Mouse (Mus musculus) myocyte (in vitro differentiated cells): Measurements from ENCODE around the gene Eml2. TPM values are rescaled to one million over a fixed set of nuclear protein-coding genes. Genes with fewer than 3 reads are reported as not detected.
"Not testable (repeated sequence)": the region's sequence is repeated elsewhere in the genome, so short reads cannot be mapped to it uniquely, and the experiment has no call there.

Experiments used
- H3K27me3 ChIP-seq: one replicate; pipeline ENCODE4 v1.6.1; 2011; ENCODE audit not compliant: control insufficient read depth, insufficient read depth, insufficient read length
- H3K36me3 ChIP-seq: one replicate; pipeline ENCODE4 v1.6.1; 2011; ENCODE audit not compliant: control insufficient read depth, insufficient read depth
- H3K4me2 ChIP-seq: one replicate; pipeline ENCODE4 v1.6.1; 2011; ENCODE audit warnings: low read depth, control low read depth
- H3K4me3 ChIP-seq: one replicate; pipeline ENCODE4 v1.5.1; 2011; ENCODE audit warnings: mild to moderate bottlenecking, control low read depth, moderate library complexity
- H3K79me2 ChIP-seq: one replicate; pipeline ENCODE4 v1.6.1; 2011; ENCODE audit not compliant: control insufficient read depth, insufficient read depth
- H3ac ChIP-seq: one replicate; pipeline ENCODE4 v1.6.1; 2011; ENCODE audit not compliant: control insufficient read depth, insufficient read length
- CEBPB ChIP-seq: IDR thresholded peaks from 2 replicates; pipeline ENCODE4 v1.6.1; 2011; ENCODE audit warnings: mild to moderate bottlenecking, moderate library complexity; ENCODE audit not compliant: poor library complexity, insufficient read depth, severe bottlenecking
- E2F4 ChIP-seq: IDR thresholded peaks from one replicate; pipeline ENCODE4 v1.6.1; 2011; ENCODE audit warnings: mild to moderate bottlenecking, control low read depth, moderate library complexity; ENCODE audit not compliant: insufficient read depth
- MAX ChIP-seq: IDR thresholded peaks from one replicate; pipeline ENCODE4 v1.6.1; 2011; ENCODE audit warnings: low read depth, mild to moderate bottlenecking, control low read depth
- MYOD1 ChIP-seq, 3 experiments: IDR thresholded peaks; one replicate each; pipeline ENCODE4 v1.6.1; 2011; ENCODE audit warnings: control low read depth in 2 of 3, low read depth in 2 of 3, mild to moderate bottlenecking in 2 of 3, moderate library complexity in 1 of 3; ENCODE audit not compliant: insufficient read length in 2 of 3, control insufficient read depth in 1 of 3
- MYOG ChIP-seq, 3 experiments: IDR thresholded peaks; one replicate each; pipeline ENCODE4 v1.6.1; 2011; ENCODE audit warnings: control low read depth in 2 of 3, low read depth in 2 of 3, mild to moderate bottlenecking in 2 of 3; ENCODE audit not compliant: insufficient read length in 2 of 3, control insufficient read depth in 1 of 3, insufficient read depth in 1 of 3
- POLR2A ChIP-seq: IDR thresholded peaks from one replicate; pipeline ENCODE4 v1.6.1; 2011; ENCODE audit warnings: low read depth, mild to moderate bottlenecking, control low read depth, moderate library complexity; ENCODE audit not compliant: insufficient read length
- POLR2AphosphoS2 ChIP-seq: IDR thresholded peaks from one replicate; pipeline ENCODE4 v1.6.1; 2011; ENCODE audit warnings: low read depth, control low read depth; ENCODE audit not compliant: insufficient read length
- REST ChIP-seq: IDR thresholded peaks from one replicate; pipeline ENCODE4 v1.6.1; 2011; ENCODE audit warnings: mild to moderate bottlenecking, control low read depth, moderate library complexity; ENCODE audit not compliant: insufficient read depth, insufficient read length
- SRF ChIP-seq: IDR thresholded peaks from one replicate; pipeline ENCODE4 v1.6.1; 2011; ENCODE audit warnings: low read depth; ENCODE audit not compliant: control insufficient read depth, insufficient read length
- TCF12 ChIP-seq: IDR thresholded peaks from one replicate; pipeline ENCODE4 v1.6.1; 2011; ENCODE audit warnings: mild to moderate bottlenecking, control low read depth; ENCODE audit not compliant: poor library complexity, insufficient read depth, severe bottlenecking
- TCF3 ChIP-seq: IDR thresholded peaks from one replicate; pipeline ENCODE4 v1.6.1; 2011; ENCODE audit warnings: low read depth, control low read depth; ENCODE audit not compliant: insufficient read length
- USF1 ChIP-seq: IDR thresholded peaks from one replicate; pipeline ENCODE4 v1.6.1; 2011; ENCODE audit warnings: low read depth, mild to moderate bottlenecking, control low read depth, moderate library complexity
- polyA plus RNA-seq: library from polyadenylated mRNA; unstranded; fragments of >200 nt; fragmentation: generic; extraction: Trizol; gene quantifications from one replicate; pipeline ENCODE4 v1.2.1, GENCODE M21; 2012; ENCODE audit warnings: missing spikeins

Eml2 gene
- polyA plus RNA-seq, 1 experiment, result 47.7 TPM

DNA sequence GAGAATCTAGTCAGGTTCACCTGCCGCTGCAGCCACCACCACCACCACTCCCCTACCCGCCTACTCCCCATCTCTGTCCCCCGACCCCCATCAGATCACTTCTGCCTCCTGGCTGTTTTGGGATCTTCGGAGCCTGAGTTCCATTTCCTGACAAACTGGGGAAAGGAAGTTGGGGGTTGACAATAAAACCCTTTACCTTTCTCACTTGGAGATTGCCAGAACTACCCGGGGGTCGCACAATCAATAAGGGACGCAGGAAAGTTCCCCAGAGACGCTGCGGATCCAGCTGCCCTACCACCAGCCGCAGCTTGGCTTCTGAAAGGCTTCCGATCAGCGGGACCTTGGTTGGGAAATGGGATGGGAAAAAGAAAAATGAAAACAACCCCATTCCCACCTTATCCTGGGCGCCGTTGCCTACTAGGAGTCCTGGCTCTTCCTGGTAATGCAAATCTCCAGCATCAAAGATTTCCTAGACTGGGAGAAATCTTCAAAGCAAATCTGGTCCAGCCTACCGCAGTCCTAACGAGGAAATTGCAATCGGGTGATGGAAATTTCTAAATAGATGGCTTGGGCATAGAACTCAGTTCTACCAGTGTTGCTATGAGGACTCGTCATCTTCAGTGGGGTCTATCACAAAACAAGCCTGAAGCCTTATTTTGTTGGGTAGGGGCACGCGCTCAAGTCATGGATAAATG lies 27.9 kb upstream of the Eml2 start:
- no peak for TF ChIP-seq MAX
- no peak for TF ChIP-seq USF1
- no peak for TF ChIP-seq SRF
- TF ChIP-seq TCF3, result no peak
- TF ChIP-seq MYOD1 (IDR thresholded peaks at IDR 0.05; ENCODE audit: control insufficient read depth in 1 of 3, insufficient read length in 2 of 3, low read depth in 2 of 3), result no peak
- no peak for TF ChIP-seq POLR2AphosphoS2
- no peak for TF ChIP-seq TCF12
- no peak for TF ChIP-seq MYOG (IDR thresholded peaks at IDR 0.05; ENCODE audit: control insufficient read depth in 1 of 3, insufficient read depth in 1 of 3, insufficient read length in 2 of 3, low read depth in 2 of 3)
- no peak for TF ChIP-seq REST
- TF ChIP-seq CEBPB, result no peak
- TF ChIP-seq POLR2A, result no peak
- no peak for TF ChIP-seq E2F4
- Histone ChIP-seq H3K4me3 (peak overlapping the region; percentile 79), H3ac (peak overlapping the region; percentile 47), H3K27me3 (no peaks in the 10 kb centered on the region), H3K36me3 (no peaks in the 10 kb centered on the region), H3K4me2 (peak overlapping the region; percentile 95), H3K79me2 (peaks cover 17% of the 10 kb centered on the region)

DNA sequence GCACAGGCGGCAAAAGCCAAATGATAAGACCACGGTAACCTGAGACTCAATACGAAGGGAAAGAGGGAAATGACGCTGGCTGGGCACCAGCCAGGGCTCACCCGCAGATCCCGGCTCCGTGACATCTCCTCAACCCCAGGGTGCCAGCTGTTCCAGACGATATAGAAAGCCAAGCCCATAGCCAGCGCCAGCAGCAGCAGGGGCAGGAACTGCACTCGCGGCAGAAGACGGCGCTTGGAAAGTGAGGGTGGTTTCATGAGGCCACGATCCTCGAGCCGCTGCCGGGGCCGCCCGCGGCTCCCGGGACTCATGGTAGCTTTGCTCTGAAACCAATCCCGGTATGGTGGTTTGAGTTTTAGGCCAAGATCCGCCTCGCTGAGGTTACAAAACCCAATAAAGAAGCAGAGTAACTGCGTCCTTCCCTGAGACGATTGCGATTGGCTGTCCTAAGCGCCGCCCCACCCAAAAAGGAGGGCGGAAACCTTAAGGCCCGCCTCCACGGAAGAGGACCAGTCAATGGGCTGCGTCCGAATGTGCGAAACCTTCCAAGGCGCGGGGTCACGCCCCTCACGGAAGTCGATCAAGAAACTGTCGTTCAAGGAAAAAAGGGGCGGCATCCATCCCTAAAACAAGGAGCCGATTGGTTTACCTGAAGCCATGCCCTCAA lies 27.2 kb upstream of the Eml2 start, which contains the start of gene Qpctl:
Qpctl (minus strand) TSS at position 417 of the 667 bp plus-strand sequence.
- H3K36me3 ChIP-seq, result peaks cover 4% of the 10 kb centered on the region
- TF ChIP-seq POLR2A, result peak; percentile 76
- peak in 2 of 3 experiments; percentile 59 to 79 for TF ChIP-seq MYOG (IDR thresholded peaks at IDR 0.05; ENCODE audit: control insufficient read depth in 1 of 3, insufficient read depth in 1 of 3, insufficient read length in 2 of 3, low read depth in 2 of 3)
- no peak for TF ChIP-seq REST
- no peak for TF ChIP-seq SRF
- no peak for TF ChIP-seq TCF3
- TF ChIP-seq MYOD1 (IDR thresholded peaks at IDR 0.05; ENCODE audit: control insufficient read depth in 1 of 3, insufficient read length in 2 of 3, low read depth in 2 of 3), result peak in 2 of 3 experiments; percentile 51 to 72

DNA sequence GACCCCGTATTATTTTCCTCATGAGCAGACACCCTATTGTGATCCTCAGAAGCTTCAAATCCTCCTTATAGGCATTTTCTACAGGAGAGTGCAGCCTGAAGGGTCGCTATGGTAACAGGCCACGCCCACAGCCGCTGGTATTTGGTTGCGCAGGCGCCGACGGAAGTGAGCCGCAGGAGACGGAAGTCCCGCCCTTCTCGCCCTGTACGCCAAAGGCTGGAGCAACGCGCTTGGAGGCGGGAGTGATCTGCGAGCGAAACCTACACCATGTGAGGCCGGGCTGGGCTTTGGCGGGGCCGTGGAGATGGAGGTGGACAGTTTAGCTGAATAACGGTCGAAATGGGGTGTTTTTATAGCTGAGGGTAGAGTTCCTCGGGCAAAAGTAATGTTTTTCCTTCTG lies 26.6 kb upstream of the Eml2 start, which contains the start of gene Snrpd2:
Snrpd2 (plus strand) TSS at position 97 of the 400 bp plus-strand sequence.
- Histone ChIP-seq H3K4me2 (peak within 1 kb of the TSS; percentile 95), H3K27me3 (no peaks in the 10 kb centered on the region), H3K36me3 (peaks cover 6% of the 10 kb centered on the region), H3ac (peak within 1 kb of the TSS; percentile 47), H3K79me2 (peaks cover 17% of the 10 kb centered on the region), H3K4me3 (peak within 1 kb of the TSS; percentile 79)
- TF ChIP-seq TCF3 (no peak), E2F4 (peak; percentile 30), POLR2A (peak; percentile 90), POLR2AphosphoS2 (peak; percentile 82)

More for the DNA sequence above, 27.2 kb upstream of the Eml2 start, which contains the start of gene Qpctl:
- Histone ChIP-seq H3K27me3 (no peaks in the 10 kb centered on the region), H3K4me2 (peak within 1 kb of the TSS; percentile 95), H3K79me2 (peaks cover 17% of the 10 kb centered on the region), H3ac (peak within 1 kb of the TSS; percentile 47), H3K4me3 (peak within 1 kb of the TSS; percentile 79)

DNA sequence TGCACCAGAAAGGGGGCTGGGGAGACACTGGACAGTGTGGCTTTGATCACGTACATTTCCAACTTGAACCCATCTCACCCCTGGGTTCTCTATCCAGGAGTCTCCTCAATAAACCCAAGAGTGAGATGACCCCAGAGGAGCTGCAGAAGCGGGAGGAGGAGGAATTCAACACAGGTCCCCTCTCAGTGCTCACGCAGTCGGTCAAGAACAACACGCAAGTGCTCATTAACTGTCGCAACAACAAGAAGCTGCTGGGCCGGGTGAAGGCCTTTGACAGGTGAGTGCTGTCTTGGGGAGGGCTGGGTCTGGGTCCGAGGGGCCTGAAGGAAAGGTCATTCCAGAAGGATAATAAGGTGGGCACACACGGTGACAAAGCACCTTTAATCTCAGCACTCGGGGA lies 25.1 kb upstream of the Eml2 start:
- not testable (repeated sequence) for H3ac ChIP-seq, H3K36me3 ChIP-seq, H3K27me3 ChIP-seq, H3K4me2 ChIP-seq, H3K4me3 ChIP-seq
- peaks cover 17% of the 10 kb centered on the region for H3K79me2 ChIP-seq

DNA sequence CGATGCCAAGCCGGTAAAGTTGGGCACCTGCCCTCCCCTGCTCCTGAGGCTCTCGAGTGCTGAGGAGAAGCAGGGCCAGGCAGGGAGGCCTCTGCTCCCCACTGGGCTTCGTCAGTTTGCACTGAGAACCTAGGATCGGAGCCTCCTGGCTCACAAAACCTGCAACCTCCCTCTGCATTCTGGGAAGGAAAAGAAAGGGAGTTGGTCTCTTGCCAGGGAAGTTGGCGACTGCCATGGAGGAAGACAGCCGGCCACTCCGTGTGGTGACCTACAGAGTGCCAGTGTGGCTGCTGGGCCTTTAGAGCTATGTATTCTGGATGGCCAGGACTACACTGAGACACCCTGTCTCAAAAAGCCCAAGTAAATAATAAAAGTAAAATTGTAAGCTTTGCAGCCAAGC lies 21.4 kb upstream of the Eml2 start:
- Histone ChIP-seq H3K4me3 (no peak overlapping the region), H3ac (no peak overlapping the region), H3K36me3 (peaks cover 6% of the 10 kb centered on the region), H3K4me2 (no peak overlapping the region), H3K27me3 (no peaks in the 10 kb centered on the region), H3K79me2 (peaks cover 17% of the 10 kb centered on the region)
- TF ChIP-seq MYOD1 (IDR thresholded peaks at IDR 0.05; ENCODE audit: control insufficient read depth in 1 of 3, insufficient read length in 2 of 3, low read depth in 2 of 3) (no peak), MYOG (IDR thresholded peaks at IDR 0.05; ENCODE audit: control insufficient read depth in 1 of 3, insufficient read depth in 1 of 3, insufficient read length in 2 of 3, low read depth in 2 of 3) (no peak), TCF12 (no peak), POLR2A (no peak), POLR2AphosphoS2 (no peak), TCF3 (no peak), MAX (no peak), E2F4 (no peak), USF1 (no peak), REST (no peak), CEBPB (no peak), SRF (no peak)
